Mouse (Mus musculus) midbrain, postnatal 0 days (tissue): ENCODE measurements at regions not wholly inside any gene's neighbourhood (a gene's known extent, or its start where the extent isn't known, plus 50 kb on each side); places are given as distances from the start of the nearest gene placed in this dataset.
"Not testable (repeated sequence)": the region's sequence is repeated elsewhere in the genome, so short reads cannot be mapped to it uniquely, and the experiment has no call there.

Experiments
- ATAC-seq: fragments of 200-750 bp; cut with Nextera tagmentation; 2 replicates; pipeline ENCODE4 v1.8.0; 2017; ENCODE audit warnings: moderate number of reproducible peaks, mild to moderate bottlenecking, moderate TSS enrichment, moderate library complexity; ENCODE audit not compliant: low FRiP score
- DNase-seq: peaks from one replicate; pipeline ENCODE4 v3.0.0-alpha.2; 2015; ENCODE audit warnings: low spot score
- H3K27ac ChIP-seq: fragments of 300-500 bp; sonication (generic); 2 replicates; pipeline ENCODE4 v1.5.1; 2014; ENCODE audit warnings: low read depth, mild to moderate bottlenecking, low read length, mixed read lengths
- H3K27me3 ChIP-seq: fragments of 300-500 bp; sonication (generic); 2 replicates; pipeline ENCODE4 v1.6.1; 2014; ENCODE audit warnings: low read length, control low read depth, mixed read lengths; ENCODE audit not compliant: insufficient read depth
- H3K36me3 ChIP-seq: fragments of 300-500 bp; sonication (generic); 2 replicates; pipeline ENCODE4 v1.6.1; 2014; ENCODE audit warnings: low read length, control low read depth, mixed read lengths; ENCODE audit not compliant: insufficient read depth
- H3K4me1 ChIP-seq: fragments of 300-500 bp; sonication (generic); 2 replicates; pipeline ENCODE4 v1.6.1; 2014; ENCODE audit warnings: mild to moderate bottlenecking, control low read depth, antibody characterized with exemption, low read length, mixed read lengths; ENCODE audit not compliant: insufficient read depth
- H3K4me2 ChIP-seq: fragments of 300-500 bp; sonication (generic); 2 replicates; pipeline ENCODE4 v1.6.1; 2014; ENCODE audit warnings: low read depth, mild to moderate bottlenecking, low read length, mixed read lengths; ENCODE audit not compliant: poor library complexity, severe bottlenecking
- H3K4me3 ChIP-seq: fragments of 300-500 bp; sonication (generic); 2 replicates; pipeline ENCODE4 v1.5.1; 2014; ENCODE audit warnings: low read depth, mild to moderate bottlenecking, low read length, moderate library complexity
- H3K9ac ChIP-seq: fragments of 300-500 bp; sonication (generic); replicated peaks from 2 replicates; pipeline ENCODE4 v1.6.1; 2014; ENCODE audit warnings: mild to moderate bottlenecking, low read length, moderate library complexity, mixed read lengths; ENCODE audit not compliant: poor library complexity, severe bottlenecking
- H3K9me3 ChIP-seq: fragments of 300-500 bp; sonication (generic); 2 replicates; pipeline ENCODE4 v1.6.1; 2016; ENCODE audit warnings: low read length, control low read depth
- CTCF ChIP-seq: IDR thresholded peaks from 2 replicates; pipeline ENCODE4 v1.5.1; 2016; ENCODE audit warnings: antibody characterized with exemption, mild to moderate bottlenecking
- WGBS: fragments of 180-500 bp; shearing (Covaris S2); extraction: QIAGEN DNeasy Blood & Tissue Kit; methylation state at CpG from one replicate; pipeline ENCODE4 v1.1.7; 2014; 5-methylcytosine and 5-hydroxymethylcytosine counted together

DNA sequence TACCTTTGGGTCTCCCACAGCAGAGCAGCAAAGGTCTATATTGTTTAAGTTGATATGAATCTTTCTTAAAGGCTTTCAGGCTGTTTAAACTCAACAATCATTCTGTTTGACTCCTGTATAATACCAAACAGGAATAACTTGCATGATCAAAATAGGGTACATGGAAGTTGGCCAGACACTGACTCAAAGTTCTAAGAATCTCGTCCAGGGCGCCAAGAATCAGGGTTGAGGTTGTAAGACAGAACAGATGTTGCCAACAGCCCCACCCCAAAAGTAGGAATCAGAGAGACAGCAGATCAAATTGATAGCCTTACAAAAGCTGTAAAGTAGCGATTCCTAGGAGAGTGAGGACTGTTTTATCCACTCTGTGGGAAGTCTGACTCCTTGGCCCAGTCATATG, 88.3 kb upstream of the Prlr start:
- Histone ChIP-seq H3K27ac (no peak overlapping the region), H3K36me3 (no peaks in the 10 kb centered on the region), H3K4me1 (no peaks in the 10 kb centered on the region), H3K27me3 (no peaks in the 10 kb centered on the region), H3K9ac (no peak overlapping the region), H3K9me3 (no peaks in the 10 kb centered on the region), H3K4me3 (no peak overlapping the region), H3K4me2 (no peak overlapping the region)
- ATAC-seq (no peak), DNase-seq (no peak)
- no peak for TF ChIP-seq CTCF
- WGBS, result 78% methylated on average over 3 of the region's 3 CpGs

DNA sequence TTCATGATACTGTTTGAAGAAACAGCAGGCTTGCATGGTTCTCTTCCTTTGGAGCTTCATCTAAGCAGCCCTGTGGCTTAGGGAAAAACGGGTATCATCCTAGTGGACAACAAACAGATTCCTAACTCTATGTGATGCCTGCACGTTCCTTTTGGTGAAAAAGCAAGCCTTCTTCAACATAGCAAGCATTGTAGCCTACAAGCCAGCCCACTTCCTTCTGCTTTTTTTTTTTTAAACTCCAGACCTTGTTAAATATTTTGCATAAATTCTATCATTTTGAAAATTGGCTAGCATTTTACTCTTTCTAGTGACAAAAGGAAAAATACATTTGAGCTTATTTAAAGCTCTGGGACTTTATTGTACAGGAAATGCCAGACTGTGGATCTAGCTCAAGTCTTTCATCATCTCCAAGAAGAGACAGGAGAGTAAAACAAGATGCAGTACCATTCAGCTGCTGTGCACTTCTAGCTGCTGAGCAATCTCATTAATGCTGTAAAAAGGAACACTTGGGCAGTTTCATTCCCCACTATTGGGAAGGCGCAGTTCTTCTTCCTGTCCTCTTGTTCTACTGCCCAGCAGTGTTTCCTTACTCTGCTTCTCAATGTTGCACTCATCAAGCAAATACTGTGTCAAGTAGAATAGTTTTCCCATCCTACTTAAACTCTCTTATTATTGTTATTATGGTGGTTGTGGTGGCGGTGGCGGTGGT, 86.5 kb upstream of the Prlr start:
- H3K27me3 ChIP-seq, result no peaks in the 10 kb centered on the region
- no peak for ATAC-seq

DNA sequence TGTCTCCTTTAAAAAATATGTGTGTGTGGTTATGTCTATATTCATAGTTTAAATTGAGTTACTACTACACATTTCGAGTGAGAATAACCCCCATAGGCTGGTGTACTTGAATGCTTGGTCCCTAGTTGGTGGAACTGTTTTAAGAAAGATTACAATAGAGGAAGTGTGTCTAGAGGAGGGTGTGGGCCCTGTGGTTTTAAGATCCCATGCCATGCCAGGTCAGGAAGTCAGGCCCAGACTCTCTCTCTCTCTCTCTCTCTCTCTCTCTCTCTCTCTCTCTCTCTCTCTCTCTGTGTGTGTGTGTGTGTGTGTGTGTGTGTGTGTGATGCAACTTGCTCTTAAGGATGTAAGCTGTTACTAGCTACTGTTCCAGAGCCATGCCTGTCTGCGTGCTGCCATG, 73.7 kb upstream of the Prlr start:
- no peak for TF ChIP-seq CTCF
- WGBS, result 85% methylated on average over 2 of the region's 2 CpGs
- Histone ChIP-seq H3K27ac (no peak overlapping the region), H3K36me3 (no peaks in the 10 kb centered on the region), H3K4me2 (no peak overlapping the region), H3K4me1 (no peaks in the 10 kb centered on the region), H3K9me3 (no peaks in the 10 kb centered on the region), H3K4me3 (no peak overlapping the region), H3K9ac (no peak overlapping the region), H3K27me3 (no peaks in the 10 kb centered on the region)
- no peak for ATAC-seq
- no peak for DNase-seq

More for the DNA sequence above, 86.5 kb upstream of the Prlr start:
- Histone ChIP-seq H3K4me3 (no peak overlapping the region), H3K4me2 (no peak overlapping the region), H3K9ac (no peak overlapping the region), H3K9me3 (no peaks in the 10 kb centered on the region), H3K27ac (no peak overlapping the region), H3K36me3 (no peaks in the 10 kb centered on the region), H3K4me1 (no peaks in the 10 kb centered on the region)
- DNase-seq, result no peak
- 83% methylated on average over 5 of the region's 5 CpGs for WGBS
- TF ChIP-seq CTCF, result no peak

DNA sequence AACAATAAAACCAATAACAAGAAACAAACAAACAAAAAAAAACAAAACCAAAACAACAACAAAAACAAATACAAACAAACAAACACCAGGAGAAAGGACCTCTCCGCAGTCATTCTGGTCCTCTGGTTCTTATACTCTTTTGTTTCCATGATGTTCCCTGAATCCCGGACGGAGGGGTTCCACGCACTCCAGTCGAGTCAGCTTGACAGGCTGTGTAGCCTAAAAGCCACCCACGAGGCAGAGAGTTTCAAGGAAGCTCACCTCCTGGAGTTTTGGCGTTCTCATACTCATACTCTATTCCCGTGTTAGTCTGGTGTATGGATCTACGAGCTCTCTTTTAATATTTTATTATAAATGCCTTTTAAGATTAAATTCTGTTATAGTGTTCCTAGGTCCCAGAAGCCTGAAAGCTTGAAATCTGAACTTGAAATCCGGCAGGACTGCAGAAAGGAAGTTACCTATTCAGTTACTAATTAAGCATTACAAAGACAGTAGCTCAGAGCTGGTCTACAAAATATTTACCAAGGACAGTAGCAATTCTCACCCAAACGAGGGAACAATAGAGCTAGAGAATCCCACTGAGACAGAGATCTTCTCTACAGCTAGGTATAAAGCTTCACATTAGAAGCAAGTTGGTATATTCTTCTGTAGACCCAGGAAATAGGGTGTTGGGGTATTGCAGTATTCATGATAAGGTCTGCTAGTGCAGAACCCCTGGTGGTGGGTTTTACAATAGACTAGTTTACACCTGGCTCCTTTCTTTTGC, 71.6 kb upstream of the Prlr start:
- H3K4me3 ChIP-seq, H3K36me3 ChIP-seq, H3K4me1 ChIP-seq, H3K4me2 ChIP-seq, DNase-seq, H3K9me3 ChIP-seq, H3K9ac ChIP-seq, H3K27ac ChIP-seq, ATAC-seq, H3K27me3 ChIP-seq: not testable (repeated sequence)
- WGBS, result 58% methylated on average over 11 of the region's 11 CpGs

DNA sequence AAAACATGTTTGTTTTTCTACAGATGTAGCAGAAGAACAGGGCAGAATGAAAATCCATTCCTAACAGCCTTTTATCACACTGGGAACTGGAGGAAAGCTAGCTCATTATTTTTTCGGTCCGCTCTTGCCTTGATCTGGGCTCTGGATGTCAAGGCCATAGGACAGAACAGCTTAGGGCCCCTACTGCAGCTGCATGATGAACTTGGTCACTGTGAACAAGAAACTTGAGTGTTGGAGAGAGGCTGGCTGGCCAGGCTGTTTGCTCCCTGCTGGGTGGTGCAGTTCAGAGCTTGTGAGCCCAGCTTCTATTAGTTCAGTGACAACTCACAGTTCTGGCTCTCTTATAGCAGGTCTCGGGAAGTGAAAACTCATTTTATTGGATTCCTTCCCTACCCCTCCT, 70.2 kb upstream of the Prlr start:
- no peaks in the 10 kb centered on the region for H3K4me1 ChIP-seq
- ATAC-seq (no peak), DNase-seq (no peak)
- H3K9me3 ChIP-seq, result no peaks in the 10 kb centered on the region
- H3K27ac ChIP-seq, result no peak overlapping the region
- no peaks in the 10 kb centered on the region for H3K27me3 ChIP-seq
- no peak overlapping the region for H3K9ac ChIP-seq
- no peaks in the 10 kb centered on the region for H3K36me3 ChIP-seq
- no peak for TF ChIP-seq CTCF
- WGBS, result 72% methylated on average over 3 of the region's 3 CpGs
- H3K4me3 ChIP-seq, result no peak overlapping the region
- no peak overlapping the region for H3K4me2 ChIP-seq
